Mouse (Mus musculus): ENCODE data around the gene Cyb5d1.

Cyb5d1 gene

GRCm38 (mm10) chr11:69403691-69404594 lies 8.5 kb upstream of the Cyb5d1 start:
- no peak for DNase-seq (ENCODE audit: low spot score)

GRCm38 (mm10) chr11:69401987-69402386 lies 6.6 kb upstream of the Cyb5d1 start:
- no peak for DNase-seq (ENCODE audit: low spot score)

GRCm38 (mm10) chr11:69401210-69401637 lies 5.8 kb upstream of the Cyb5d1 start:
- peak; percentile 86 for DNase-seq (ENCODE audit: low spot score)

DNA sequence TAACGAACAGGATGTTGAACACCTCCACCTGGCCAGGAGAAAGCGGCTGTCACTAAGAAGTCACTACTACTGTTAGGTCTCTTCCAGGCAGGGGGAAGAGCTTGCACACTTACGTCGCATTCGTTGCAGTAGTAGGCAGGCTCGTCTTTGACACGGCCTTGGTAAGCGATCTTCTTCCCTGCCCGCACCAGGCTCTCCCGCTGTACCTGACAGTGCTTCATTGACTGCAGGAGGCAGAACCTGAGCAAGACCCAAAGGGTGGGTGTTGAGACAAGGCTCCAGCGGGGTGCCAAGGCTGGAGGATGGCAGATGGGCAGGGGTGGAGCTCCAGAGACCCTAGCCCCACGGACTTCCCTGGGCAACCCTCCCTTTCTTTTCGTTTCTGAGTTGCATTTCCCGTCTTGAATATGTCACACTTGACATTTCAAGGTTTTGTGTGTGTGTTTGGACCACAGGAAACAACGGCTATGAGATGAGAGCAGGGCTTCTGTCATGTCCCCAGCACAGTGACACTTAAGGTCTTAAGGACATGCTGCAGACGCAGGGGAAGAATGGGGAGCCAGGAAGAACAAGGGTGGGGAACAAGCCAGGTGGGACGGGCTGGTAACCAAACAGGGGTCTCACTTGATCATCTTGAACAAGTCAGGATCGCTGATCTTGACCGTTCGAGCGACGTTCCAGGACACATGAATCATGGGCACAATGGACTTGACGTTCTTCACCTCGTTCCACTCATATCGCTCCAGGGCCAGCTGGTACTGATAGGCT lies 4.8 kb upstream of the Cyb5d1 start:
- no peak for DNase-seq (ENCODE audit: low spot score)

DNA sequence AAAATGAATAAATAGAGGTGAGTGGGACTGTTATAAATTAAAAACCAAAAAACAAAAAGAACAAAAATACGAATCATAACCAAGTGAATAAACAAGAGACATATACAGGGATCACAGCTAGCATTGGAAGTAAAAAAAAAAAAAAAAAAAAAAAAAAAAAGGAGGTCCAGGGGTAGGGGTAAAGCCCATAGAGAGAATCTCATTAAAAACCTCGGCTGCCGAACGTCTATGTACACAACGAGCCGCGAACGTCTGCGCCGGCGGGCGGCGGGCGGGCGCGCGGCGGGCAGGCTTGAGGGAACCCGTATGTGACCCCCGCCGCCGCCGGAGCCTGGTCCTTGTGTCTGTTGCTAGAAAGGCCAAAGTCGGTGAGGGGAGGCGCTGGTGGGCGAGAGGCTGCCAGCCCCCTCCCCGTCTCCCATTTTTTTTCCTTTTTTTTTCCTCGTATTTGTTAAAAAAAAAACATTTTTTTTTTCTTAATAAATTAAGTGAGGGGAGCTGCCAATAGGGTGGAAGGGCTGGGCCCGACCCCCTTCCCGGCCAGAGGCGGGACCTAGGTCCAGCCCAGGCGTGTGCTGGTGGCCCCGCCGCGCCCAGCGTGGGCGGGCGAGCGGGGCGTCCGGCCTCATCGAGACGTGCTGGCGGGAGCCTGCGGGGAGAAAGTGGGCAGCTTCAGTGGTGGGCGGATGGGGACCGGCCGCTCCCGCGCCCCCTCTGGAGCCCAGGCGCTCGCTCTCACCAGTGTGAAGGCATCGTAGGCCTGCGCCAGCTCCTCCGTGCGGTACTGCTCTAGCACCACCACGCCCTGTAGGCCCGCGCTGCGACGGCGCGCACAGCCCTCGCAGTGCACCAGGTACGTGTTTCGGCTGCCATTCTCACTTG lies 4.0 kb upstream of the Cyb5d1 start:
- DNase-seq (ENCODE audit: low spot score), result peak; percentile 32

DNA sequence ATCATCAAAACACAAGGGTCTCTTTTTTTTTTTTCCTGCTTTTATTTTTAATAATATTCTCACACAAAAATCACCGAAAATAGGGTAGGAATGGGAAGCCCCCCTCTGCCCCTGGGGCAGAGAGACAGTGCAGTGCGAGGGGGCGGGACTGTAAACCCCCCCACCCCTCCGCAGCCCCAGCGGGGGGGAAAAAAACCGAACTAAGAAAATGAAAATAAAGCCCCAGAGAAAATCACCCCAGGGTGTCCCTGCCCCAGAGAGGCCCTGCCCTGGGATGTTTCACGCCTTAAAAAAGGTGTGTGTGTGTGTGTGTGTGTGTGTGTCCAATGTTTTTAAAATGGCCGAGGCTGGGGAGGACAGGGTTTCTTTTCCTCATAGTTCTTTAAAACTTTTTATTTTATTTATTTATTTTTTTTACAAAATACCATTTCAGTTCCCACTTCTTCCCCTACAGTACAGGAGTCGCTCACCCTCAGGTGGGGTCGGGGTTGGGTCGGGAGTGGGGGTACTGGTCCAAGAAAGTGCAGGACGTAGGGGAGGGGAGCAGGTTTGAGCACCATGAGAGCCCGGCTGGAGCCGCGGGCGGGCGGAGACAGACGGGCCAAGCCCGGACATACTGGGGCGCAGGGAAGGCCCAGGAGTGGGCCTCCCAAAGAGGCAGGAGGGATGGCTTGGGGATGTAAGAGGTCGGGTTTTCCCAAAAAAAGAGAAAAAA lies 3.2 kb upstream of the Cyb5d1 start:
- DNase-seq (ENCODE audit: low spot score), result peak; percentile 49

GRCm38 (mm10) chr11:69398059-69398458 lies 2.6 kb upstream of the Cyb5d1 start, which contains the start of gene Tmem88:
Tmem88 (minus strand) TSS chr11:69398234.
- peak; percentile 82 for DNase-seq (ENCODE audit: low spot score)

DNA sequence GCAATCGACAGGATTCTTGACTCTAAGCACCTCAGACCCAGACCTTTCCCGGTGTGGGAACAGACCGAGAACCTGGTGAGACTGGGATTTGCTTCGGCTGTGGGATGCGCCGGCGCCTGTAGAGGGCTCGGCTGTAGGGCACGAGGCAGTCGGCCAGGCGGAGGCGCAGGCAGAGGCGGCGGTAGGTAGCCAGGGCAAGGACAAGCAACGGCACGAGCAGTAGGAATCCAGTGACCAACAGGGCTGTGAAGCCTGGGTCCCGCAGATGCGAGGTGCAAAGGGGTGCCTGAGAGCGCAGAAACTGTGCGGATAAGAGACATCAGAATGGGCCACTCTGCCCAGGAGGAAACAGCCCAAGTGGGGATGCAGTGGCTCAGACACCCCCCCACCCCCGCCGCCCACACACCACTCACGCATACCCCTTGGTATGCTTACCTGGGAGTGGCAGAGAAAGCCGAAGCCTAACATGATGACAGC lies 2.2 kb upstream of the Cyb5d1 start:
- DNase-seq (ENCODE audit: low spot score), result peak; percentile 43

- DNase-seq (ENCODE audit: low spot score), result no peak
Measured at GRCm38 (mm10) chr11:69396772-69397171, 1.3 kb upstream of the Cyb5d1 start.

- DNase-seq (ENCODE audit: low spot score), result peak; percentile 99
Measured at GRCm38 (mm10) chr11:69395634-69396373, 373 bp upstream of the Cyb5d1 start.

DNA sequence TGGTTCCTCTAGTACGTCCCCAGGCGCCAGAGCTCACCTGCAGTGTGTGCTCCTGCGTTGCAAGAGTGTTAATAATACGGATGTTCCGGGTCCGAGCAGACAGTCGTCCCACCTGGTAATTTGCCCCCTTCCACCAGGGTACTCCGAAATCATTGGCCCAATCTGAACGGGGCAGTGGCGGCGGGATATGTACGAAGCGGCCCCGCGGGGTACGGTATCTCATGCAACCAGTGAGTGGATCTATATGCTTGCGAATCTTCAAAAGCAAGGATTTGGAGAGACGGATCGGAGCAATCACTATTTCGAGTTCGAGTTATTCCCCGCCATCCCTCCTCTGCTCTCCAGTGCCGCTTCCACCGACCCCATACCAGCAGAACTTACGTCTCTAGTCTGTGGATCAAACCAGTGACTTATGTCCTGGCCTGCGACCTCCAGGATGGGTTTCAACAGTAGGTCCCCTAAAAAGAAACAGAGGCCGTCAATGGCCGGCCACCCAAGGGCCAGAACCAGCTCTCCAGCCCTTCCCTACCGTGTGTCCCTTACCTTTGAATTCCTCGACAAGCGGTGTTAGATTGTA lies 752 bp downstream of the Cyb5d1 start:
- DNase-seq (ENCODE audit: low spot score), result peak; percentile 35

DNA sequence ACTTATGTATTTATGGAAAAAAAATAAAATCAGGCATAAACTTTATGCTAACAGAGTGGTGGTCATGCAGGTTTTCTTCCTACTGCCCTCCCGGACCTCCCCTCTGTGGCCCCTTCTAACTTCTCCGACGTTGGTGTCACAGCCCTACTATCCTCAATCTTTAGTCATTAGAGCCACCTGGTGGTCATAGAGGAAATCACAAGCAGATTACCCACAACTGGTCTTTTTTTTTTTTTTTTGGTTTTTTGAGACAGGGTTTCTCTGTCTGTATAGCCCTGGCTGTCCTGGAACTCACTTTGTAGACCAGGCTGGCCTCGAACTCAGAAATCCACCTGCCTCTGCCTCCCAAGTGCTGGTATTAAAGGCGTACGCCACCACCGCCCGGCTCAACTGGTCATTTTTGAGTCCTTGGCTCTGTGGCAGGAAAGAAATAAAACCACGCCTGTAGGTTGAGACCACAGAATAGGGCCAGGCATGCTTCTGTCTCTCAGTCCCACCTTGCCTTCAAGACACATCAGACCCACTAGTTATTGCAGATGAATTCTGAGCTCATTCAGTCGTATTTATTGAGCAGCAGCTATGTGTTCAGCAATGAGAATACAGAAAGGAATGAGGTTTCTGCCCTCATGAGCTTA lies 4.9 kb downstream of the Cyb5d1 start:
- no peak for DNase-seq (ENCODE audit: low spot score)

DNA sequence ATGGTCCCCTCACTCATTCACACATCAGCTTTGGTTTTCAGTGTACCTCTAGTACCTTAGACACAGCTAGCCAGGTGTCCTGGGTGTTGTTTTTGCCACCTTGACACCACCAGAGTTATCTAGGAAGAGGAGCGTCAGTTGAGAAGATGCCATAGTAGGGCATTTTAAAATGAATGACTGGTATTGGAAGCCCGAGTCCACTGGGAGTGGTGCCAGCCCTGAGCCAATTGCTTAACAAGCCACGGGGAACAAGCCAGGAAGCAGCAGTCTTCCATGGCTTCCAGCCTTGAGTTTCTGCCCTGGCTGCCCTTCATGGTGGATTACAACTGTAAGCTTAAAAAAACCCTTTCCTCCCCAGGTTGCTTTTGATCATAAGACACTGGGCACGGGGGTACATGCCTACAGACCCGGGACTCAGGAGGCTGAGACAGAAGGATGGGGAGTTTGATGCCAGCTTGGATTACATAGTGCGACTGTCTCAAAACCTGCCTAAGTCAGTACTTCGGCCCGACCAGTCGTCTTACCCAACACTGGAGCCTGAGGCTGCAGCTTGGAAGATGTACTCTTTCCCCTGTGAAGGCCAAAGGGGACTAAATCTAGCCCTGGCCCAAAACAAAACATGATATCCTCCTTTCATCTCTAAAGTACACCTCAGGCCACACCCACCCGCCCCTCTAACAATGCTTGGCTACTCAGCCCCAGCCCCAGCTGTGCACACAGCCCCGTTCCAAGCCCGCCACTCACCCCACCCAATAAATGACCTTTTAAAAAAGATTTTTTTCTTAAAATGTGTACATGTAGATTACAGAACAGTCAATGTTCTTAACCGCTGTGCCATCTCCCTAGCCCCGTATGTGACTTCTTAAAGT lies 5.7 kb downstream of the Cyb5d1 start:
- no peak for DNase-seq (ENCODE audit: low spot score)

DNA sequence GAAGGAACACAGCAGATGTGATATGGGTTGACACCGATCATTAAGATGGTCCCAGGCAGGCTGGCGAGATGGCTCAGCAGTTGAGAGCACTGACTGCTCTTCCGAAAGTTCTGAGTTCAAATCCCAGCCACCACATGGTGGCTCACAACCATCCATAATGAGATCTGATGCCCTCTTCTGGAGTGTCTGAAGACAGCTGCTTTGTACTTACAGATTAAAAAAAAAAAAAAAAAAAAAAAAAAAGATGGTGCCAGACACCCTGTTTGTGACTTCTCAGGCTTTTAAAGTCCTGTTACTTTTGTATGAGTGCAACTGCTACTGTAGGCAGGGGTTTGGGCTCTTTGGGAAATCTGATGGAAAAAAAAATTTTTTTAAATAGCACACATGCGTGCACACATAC lies 6.8 kb downstream of the Cyb5d1 start:
- no peak for DNase-seq (ENCODE audit: low spot score)

DNA sequence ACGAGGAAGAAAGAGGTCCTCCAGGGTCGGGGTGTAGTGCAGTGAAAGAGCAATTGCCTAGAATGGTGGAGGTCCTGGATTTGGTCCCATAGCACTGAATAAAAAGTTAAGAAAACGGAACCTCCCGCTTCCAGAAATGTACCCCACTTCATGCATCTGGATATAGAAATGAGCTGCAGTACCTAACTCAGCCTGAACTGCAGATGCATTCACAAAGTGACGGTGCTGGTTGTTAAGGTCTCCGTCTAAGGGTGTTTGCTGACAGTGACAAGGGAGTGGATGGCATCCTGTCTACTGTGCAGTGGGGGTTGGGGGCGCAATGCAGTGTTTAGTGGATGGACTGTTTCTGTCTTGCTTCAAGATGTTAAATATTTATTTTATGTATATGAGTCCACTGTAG lies 8.7 kb downstream of the Cyb5d1 start:
- no peak for DNase-seq (ENCODE audit: low spot score)

DNA sequence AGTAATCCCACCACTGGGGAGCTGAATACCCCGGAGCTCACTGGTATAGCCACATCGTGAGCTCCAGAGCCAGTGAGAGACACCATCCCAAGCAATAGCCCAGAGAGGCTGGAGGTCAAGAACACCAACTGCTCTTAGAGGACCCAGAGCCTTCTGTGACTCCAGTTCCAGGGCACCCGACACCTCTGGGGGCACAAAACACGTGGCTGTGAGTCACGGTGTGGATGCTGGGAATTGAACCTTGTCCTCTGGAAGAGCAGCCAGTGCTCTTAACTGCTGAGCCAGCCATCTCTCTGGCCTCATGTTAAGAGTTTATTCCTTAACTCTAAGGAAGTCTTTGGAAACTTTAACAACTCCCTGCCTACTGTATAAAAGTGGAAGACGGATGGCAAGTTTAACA lies 10.5 kb downstream of the Cyb5d1 start:
- peak; percentile 77 for DNase-seq (ENCODE audit: low spot score)

GRCm38 (mm10) chr11:69382478-69383105 lies 12.8 kb downstream of the Cyb5d1 start:
- DNase-seq (ENCODE audit: low spot score), result no peak

GRCm38 (mm10) chr11:69381356-69381755 lies 14.1 kb downstream of the Cyb5d1 start:
- DNase-seq (ENCODE audit: low spot score), result no peak
